Mouse (Mus musculus) heart, adult 9 months (tissue): ENCODE measurements around the gene Lyrm4.
"Not testable (repeated sequence)": the region's sequence is repeated elsewhere in the genome, so short reads cannot be mapped to it uniquely, and the experiment has no call there.

Source experiments
- DNase-seq, 2 experiments: peaks; one replicate each; pipeline ENCODE4 v3.0.0; 2022; ENCODE audit warnings: low spot score in 2 of 2

Gene Lyrm4

DNA sequence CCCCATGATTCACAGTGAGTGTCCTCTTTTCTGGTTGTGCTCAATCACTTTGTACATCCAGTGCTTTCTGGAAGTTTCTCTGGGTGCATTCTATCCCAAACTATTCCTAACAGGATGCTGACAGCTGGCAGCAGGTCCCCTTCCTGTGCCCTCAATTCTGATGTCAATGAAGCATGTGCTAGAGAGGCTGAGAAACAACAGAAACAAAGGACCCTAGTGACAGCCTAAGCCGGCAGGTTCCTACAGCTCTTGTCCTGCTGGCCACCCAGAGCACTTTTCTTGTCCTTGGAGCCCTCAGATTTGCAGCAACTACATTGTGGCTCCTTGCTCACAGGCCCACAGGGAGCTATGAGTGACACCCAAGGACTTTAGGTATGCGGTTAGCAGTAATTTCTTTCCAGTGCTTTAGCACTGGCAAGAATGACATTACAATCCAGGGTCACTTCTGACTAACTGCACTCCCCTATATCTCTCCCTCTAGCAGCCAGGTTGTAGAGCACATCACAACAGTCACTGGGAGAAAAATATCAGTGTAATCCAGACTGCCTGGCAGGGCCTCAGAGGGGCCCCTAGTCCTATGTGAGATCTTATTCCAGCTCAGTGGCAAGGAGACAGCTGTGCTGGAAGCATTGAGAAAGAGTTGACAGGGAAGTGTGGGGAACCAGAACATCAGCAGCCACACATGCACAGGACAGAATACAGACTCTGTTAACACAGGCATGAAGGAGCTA lies 121.5 kb downstream of the Lyrm4 start:
- no peak for DNase-seq

DNA sequence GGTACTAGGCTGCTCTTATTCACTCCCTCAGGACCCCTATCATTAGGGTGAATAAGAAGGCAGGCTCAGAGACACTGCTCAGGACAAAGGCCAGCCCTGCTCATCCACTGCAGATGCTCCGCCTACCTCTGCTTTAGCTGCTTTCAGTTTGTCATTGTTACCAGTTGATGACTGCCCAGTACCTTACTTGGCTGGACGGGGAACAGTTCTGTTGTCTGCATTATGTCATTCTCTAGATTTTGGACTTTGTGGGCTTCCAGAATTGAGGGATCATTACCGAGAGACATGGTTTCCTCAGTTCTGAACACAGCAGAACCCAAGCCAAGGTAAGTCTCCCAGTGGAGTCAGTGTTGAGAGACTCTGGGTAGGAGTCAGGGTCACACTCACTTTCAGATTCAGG lies 122.1 kb downstream of the Lyrm4 start:
- no peak for DNase-seq

DNA sequence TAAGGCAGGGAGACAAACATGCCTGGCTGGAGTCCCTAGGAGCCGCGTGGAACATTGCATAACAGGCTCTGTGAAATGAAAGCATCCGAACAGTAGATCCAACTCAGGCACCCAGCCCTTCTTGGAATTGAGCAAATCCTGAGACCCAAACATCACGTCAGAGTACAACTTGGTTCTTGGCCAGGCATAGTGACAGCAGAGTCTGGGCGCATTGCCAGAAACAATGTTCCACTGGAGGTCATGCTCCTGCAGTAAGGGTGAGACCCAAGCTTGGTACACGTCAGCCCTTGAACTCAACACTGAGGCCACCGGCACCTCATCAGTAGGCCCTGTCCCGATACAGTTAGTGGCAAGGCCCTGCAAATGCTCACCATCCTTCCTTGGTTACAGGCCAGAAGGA lies 123.3 kb downstream of the Lyrm4 start:
- peak; percentile 85 to 92 for DNase-seq

DNA sequence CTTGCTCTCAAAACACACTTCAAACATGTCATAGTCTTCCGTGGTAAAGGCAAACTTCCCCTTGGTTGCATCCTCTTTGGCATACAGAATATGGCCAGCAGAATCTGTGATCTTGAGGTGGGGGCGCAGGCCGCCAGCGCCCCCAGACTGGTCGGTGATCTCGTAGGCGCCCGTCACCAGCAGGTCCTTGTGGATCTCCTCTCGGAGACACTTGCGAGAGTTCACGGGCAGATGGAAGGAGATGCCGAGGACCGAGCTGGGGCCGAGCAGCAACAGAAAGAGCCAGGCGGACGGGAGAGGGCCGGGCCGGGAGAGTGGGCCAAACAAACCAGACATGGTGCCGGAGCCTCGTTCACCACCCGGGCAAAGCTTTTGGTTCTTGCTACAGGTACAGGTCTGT lies 126.1 kb downstream of the Lyrm4 start:
- not testable (repeated sequence) for DNase-seq

DNA sequence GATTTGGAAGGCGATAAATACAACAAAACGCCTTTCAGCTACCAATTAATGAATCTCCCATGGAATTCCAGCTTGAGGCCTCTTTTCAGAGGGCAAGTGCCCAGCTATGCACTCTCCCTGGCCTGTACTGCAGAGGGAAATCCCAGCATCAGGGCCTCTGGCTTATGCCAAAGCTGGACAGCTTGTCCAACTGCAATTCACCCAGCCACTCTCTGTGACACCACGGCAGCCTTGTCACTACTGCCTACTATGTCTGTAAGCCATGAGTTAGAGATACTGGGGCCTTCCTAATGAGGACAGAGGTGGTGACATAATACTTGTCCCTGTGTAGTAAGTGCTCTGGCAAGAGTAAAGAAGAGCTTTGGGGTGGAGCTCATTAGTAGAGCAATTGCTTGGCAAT lies 128.0 kb downstream of the Lyrm4 start:
- no peak for DNase-seq

DNA sequence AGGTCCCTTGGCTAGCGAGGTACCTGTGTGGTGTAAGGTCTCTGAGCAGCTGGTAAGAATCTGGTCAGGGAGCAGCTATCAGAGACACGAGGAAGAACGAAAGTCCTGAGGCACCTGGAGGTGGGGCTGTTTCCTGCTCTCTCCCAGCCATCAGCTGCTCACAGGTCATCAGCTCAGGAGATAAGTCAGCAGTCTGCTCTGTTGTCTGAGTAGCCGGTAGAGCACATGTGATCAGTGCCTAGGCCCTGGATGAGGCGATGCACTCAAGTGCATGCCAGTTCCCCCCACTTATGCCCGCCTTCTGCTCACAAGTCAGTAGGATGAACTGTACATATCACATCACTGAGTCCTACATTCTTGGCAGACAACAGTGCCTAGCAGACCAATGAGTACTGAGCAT lies 134.3 kb downstream of the Lyrm4 start:
- no peak for DNase-seq

DNA sequence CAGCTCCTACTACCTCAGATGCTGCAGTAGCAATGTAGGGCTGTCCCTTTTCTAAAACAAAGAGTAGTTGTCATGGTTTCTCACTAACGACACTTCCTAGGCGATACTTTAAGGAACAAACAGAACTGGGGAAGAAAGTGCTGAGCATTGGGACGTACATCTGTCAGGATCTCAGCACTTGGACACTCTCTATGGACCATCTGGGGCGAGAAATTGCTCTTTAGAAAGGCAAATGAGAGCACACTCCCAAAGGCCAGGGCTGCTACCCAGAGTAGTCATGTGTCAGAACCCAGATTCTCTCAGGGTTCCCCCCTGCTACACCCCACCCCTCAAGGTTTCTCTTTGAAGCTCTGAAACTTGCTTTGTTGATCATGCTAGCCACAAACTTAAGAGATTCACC lies 136.9 kb downstream of the Lyrm4 start:
- DNase-seq = no peak

DNA sequence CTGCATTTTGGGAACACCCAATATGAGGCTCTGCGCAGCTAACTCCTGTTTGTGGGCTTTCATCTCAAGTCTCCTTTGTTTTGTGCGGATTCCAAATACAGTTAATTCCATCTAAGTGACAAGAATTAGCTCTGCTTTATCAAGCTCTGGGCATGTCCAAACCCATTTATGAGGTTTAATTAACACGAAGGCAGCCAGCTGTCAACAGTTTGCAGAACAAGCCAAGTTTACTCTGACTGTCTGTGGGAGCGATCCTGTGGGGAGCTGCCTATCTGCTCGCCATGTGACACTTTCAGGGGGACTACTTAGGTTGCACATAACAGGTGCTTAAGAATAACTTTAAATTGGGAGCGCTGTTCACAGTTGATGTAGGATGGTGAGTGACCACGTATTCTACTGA lies 140.4 kb downstream of the Lyrm4 start:
- DNase-seq = no peak

DNA sequence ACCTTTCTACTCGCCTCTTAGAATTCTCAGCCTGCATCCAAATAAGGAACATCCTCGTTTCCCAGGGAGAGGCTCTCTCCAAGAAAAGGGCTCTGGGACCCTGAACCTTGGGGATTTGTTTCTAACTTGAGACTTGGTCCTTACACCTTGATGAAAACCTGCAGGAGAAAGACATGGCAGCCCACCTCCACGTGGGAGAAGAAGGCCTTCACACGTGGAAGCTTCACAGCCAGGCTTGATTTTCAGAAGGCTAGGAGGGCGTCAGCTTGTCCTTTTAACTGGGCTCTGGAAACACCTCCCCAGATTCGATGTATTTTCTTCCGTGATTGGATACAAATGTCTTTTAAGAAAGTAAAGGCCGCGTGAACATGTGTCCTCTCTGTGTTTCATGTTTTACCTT lies 147.5 kb downstream of the Lyrm4 start:
- no peak for DNase-seq

DNA sequence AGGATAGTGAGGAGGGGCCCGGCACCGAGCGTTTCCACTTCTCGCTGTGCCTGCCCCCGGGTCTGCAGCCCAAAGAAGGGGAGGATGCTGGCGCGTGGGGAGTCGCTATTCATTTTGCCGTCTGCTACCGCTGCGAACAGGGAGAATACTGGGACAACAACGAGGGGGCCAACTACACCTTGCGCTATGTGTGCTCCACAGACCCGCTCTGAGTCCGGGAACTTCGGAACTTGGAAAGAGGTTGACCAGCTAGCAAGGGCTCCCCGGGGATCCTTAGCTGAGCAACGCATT lies 147.9 kb downstream of the Lyrm4 start:
- no peak for DNase-seq

DNA sequence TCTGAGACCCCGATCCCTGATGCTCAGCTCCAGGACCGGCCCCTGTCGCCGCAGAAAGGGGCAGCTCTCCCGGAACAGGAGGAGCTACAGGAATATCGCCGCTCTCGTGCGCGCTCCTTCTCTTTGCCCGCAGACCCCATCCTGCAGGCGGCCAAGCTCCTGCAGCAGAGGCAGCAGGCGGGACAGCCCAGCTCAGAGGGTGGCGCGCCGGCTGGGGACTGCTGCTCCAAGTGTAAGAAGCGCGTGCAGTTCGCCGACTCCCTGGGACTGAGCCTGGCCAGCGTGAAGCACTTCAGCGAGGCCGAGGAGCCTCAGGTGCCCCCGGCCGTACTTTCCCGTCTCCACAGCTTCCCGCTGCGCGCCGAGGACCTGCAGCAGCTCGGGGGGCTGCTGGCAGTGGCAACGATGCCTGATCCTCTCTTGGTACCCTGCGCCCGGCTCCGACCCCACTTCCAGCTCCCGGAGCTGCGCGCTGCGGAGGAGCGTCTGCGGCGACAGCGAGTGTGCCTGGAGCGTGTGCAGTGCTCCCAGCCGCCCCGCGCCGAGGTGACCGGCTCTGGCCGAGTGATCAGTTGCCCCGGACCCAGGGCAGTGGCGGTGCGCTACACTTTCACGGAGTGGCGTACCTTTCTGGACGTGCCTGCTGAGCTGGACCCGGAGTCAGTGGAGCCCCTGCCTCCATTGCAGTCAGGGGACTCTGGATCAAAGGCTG lies 148.5 kb downstream of the Lyrm4 start:
- DNase-seq = peak in 1 of 2 experiments; percentile 11

DNA sequence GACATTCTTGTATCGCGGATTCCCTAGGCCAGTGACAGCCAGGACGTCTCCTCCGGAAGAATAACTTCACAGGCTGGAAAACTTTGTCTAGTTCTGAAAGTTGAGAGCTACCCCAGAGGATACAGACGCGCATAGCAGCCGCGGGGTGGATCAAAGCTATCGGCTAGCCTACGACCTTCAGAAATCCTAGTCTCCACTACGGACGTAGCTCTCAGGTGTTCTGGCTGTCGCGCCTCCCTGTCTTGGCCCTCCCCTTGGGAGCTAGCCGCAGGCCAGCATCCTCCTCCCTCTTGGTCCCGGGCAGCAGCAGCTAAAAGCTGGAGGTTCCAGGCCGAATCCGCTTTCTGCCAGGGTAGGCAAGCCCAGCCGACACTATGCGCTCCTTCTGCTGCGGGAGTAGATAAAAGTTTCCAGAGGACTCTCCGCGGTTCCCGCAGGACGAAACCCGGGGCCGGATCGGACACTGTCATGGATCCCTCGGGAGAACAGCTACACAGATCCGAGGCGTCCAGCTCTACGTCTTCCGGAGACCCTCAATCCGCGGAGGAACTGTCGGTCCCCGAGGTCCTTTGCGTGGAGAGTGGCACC lies 149.1 kb downstream of the Lyrm4 start:
- DNase-seq = peak in 1 of 2 experiments; percentile 11

DNA sequence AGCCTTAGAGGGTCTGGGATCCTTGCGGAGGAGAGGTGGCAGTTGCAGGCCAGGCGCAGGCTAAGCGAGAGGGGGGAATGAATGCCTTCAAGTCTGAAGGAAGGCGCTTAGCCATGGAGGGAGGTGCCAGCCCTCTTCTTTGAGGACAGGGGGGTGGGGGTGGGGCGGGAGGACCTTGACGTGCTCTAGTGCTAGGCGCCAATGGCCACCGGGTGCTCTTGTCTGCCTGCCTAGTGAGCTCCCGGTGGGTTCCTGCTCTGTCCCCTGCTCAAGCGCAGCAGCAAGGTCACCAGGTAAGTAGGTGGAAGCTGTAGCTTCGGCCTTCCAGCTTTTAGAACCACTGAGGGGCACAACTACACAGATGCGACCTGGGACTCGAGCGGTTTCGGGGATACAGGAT lies 149.6 kb downstream of the Lyrm4 start:
- DNase-seq = no peak

DNA sequence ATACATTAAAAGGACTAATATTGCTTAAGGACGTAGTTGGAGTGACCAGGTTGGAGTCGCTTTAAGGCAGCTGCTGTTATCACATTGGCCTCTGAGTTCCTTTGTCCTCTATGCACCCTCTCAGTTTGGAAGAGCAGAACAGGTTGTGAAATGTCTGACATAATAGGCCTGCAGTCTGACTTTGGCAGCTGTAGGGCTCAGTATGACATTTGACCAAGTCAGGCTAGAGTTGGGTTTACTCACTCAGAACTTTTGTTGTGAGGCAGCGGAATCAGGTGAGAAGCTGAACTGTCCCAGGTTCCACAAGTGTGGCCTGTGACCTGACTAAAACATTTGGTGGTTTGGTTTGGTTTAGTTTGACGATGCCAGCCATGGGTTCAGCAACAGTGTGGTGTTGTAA lies 153.7 kb downstream of the Lyrm4 start:
- peak in 1 of 2 experiments; percentile 17 for DNase-seq

DNA sequence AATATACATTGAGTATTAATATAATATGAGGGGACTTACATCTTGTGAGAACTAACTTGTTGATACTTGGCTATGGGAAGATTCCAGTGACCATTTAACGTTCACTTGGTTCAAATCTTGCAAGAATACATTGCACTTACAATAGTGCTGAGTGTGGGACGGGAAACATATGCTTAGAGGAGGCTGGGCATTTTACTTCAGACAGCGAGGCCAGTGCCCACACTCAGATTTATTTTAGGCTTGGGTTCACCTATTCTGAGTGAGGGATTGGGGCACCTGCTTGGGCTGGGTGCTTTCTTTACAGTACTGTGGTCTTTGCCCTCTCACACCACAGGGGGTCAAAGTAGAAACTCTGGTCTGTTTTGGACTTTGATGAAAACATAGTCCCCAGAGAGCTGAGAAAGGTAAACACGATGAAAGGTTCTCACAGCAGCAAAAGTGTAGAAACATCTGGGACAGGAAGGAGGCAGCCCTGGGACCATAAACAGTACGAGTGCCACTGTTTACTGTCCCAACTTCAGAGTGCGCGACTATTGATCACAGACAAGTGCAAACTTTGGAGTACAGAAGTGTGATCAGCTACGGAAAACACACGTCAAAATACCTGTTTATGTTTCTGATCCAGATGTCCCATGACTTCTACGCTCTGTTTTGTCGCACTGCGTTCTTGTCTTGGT lies 157.8 kb downstream of the Lyrm4 start:
- DNase-seq = no peak

DNA sequence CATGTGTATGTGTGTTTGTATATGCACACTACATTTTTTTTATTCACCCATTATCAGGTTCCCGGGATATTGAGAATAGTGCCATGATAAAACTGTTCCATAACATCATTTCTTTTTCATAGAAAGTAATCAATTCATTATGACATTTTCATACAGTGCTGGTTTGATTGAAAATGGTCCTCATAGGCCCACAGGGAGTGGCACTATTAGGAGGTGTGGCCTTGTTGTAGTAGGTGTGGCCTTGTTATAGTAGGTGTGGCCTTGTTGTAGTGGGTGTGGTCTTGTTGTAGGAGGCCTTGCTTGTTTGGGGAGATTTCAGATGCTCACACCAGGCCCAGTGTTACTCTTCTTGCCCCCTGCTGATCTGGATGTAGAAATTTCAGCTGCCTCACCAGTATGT lies 158.8 kb downstream of the Lyrm4 start, which contains the start of gene Ppp1r3g:
Ppp1r3g (plus strand) TSS at position 301 of the 400 bp plus-strand sequence.
- DNase-seq = no peak

DNA sequence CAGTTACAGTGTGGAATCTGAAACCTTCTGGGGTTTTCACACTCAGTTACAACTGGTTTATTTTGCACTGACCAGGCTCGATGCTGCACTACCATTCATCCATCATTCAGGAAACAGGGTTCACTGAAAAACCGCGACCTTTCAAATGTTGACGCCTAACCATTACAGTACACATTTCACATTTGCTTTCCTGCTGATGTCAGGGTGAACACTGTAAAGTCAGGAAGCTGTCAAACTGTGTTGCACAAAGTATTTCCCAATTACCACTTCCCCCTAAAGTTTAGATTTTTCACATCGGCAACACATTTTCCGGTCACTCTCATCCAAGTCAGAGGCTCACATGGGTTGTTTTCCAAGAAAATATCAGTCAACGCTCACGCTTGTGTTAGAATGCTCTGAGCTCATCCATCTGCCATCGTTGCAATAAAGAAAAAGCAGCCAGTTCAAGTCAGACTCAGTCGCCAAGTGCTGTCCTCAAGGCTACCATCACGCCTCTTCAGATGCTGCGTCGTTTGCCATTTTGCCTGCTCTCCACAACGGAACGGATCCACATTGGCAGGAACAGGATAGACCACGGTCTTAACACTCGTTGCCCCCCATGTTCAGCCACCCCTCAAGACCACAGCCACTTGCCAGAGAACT lies 167.4 kb downstream of the Lyrm4 start:
- DNase-seq = no peak

DNA sequence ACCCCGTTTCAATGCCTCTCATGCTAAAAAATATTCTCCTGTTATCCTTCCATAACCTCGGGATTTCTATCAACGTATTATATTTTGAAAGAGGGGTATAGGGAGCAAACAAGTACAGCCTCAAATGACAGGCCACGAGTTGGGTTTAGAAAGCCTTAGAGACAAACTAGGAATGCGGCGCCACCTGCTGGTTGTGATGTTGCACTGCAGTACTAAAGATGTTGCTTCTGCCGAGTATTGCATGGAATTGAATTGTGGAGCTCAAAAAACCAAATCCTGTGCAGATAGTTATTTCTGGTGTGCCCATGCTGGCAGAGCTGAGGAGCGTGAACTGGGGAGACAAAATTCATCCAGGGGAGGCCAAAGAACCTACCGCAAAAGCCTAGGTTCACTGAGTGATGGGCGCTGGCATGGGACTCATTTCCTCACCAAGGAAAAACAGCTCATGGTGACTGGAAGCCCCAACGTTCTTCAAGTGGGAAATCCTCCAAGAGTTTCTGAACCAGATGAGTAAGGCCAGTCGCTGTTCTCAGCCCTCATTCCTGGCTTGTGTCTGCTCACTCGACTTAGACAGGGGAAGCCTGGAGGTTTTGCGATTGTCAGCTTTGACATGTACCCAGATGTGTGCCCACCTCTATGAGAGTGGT lies 169.8 kb downstream of the Lyrm4 start:
- DNase-seq = peak; percentile 13 to 50

DNA sequence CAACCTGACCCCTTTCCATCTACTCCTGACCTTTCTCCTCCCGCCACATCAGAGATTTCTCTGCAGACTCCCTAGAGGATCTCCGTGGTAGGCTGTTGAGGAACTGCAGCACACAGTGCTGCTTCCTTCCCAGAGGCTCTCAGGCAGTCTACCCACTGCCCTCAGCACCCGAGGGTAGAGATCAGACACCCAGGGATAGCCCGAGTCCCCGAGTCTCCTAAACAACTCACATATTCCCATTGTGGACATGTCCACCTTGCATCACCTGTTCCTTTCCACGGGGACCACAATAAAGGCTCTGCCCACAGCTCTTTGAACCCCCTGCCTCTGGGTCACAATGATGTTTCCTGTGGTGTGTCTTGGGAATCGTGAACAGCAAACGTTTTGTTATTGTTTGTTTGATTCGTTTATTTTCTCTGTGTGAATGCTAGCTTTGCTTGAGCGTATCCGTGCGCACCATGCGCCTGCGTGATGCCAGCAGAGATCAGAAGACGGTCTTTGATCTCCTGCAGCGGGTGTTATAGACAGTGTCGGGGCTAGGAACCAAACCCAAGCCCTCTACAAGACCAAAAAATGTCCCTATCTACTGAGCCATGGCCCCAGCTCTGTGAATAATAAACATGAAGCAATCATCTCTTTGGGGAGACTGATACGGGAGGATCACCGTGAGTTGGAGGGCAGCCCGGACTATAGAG lies 170.5 kb downstream of the Lyrm4 start:
- DNase-seq = no peak

DNA sequence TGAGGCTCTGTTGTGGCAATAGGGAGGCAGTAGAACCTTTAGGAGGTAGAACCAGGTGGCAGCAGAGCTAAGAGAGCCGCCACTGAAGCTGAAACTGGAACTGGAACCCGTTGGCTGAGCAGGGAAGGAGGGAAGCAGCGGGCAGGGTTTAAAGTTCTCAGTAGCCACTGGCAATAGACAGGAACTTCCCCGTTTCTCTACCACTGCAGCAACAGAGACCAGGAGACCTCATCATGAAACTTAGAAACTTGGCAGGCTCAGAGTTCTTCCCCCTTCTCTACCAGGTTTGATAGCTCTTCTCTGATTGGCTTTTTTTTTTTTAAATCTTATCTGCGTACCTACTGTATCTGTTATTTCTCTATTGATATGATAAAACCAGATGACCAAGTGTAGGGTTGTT lies 176.4 kb downstream of the Lyrm4 start:
- DNase-seq = no peak
